Mouse (Mus musculus) granulocyte monocyte progenitor cell, adult 5-6 weeks (primary cell): ENCODE data around the gene Cpn1. TPM values are rescaled to one million over a fixed set of nuclear protein-coding genes. Genes with fewer than 3 reads are reported as not detected.
A peak's percentile ranks its signal among the peaks of the same experiment; 100 is the strongest.

Experiments used
- ATAC-seq: replicated peaks from 2 replicates; pipeline ENCODE4 v1.8.0; 2016; ENCODE audit warnings: mild to moderate bottlenecking, moderate TSS enrichment, inconsistent platforms; ENCODE audit not compliant: poor library complexity, severe bottlenecking
- total RNA-seq, 2 experiments: library from RNA; stranded (forward) in 1 of 2; stranded (reverse) in 1 of 2; fragments of 200-712, 200-1000 nt in 1 of 2; fragments of >200 nt in 1 of 2; fragmentation: Nextera tagmentation in 1 of 2; gene quantifications; 2 replicates each; pipeline ENCODE4 v1.2.3; 2014 to 2017

Gene Cpn1
- total RNA-seq, 2 experiments from 2014 or later, result not detected

DNA sequence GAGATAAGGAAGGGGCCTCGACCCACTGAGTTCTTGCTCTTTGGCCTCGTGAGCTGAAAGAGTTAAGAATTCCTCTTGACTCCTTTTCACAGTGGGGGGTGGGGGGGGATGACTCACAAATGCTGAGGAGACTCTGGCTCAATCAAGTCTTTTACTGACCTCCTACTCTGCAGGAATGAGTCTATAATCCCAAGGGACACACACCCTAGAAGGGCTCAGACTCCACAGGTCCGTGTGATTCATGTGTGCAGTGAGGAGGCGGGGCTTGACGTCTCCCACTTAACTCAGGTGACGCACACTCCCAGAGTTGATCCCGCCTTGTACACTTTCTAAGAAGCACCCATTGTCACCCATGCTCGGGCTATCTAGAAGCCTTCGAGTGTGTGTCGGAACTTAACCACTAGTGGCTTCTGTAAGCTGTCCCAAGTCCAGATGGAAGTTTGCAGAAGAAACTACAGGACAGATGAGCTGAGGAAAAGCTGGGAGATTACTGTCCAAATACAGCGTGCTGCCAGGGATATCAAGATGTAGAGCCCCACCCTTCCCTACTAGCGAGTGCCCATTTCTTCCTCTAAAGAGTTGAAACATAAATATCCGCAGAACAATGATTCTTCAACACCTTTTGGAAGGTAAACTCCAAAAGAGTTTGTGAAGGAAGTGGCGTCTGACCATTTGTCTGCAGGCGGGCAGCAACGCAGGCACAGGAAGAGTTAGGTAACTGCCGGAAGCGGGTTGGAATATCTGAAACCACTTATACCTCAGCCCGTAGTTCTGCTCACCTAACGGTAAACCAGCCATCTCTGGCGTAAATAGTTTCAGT, 69.6 kb downstream of the Cpn1 start:
- ATAC-seq, result peak; percentile 63

DNA sequence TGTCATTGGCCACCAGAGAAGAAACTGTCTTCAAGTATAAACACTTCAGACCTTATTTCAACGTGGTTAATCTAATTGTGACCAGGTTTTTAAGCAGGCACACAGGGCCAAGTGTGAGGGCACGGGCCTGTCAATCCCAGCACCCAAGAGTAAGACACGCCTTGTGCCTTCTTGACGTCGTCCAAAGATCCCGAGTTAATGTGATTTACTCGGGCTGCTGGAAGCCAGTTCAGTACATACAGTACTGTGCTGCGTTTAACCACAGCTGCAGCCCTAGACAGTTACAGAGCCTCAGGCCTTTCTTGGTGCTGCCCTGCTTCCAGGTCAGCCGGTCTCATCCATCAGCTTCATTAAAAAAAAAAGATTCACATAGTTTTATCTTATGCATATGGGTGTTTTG, 70.9 kb downstream of the Cpn1 start:
- no peak for ATAC-seq

DNA sequence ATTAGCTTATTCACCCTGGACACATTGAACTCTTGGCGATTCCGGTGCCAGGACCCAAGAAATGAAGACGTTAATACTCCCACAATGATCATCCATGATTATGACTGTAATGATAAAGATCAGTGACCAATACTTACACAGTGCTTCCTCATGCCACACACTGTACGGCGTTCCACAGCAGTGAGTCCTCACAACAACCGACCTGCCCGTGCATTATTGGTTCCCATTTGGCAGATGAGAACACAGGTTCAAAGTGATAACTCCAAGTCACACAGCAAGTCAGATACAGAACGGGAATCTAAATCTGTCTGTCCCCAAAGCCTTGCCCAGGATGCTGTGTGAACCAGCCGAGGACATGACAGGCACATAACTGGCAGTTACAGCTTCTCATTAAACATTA, 71.4 kb downstream of the Cpn1 start:
- no peak for ATAC-seq

DNA sequence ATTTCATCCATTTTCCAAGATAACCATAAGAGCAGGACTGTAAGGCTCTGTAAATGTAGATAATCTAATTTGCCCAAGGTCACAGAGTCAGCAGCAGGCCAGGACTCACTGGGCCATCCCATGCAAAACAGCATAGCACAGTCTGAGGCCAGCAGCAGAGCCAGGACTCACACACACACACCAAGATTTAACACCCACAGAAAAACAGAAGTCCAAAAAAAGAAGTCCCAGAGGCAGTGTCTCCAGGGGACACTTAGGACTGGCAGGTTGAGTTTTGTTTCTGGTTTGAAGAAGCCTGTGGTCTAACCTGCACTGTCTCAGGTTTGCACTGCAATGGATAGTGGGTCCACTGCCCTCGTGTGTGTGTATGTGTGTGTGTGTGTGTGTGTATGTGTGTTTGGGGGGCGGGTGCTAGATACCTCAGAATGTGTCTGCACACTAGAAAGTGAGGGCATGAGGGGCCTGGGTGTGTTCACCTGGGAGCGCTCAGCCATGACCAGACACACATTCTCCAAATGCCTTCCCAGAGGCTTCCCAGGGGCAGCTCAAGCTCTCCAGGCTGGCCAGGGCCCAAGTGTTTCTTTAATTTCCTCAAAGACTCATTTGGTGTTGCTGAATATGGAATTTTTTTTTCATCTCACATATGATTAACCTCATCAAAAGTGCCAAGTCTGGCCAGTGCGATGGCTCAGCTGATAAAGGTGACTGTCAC, 73.4 kb downstream of the Cpn1 start:
- no peak for ATAC-seq

DNA sequence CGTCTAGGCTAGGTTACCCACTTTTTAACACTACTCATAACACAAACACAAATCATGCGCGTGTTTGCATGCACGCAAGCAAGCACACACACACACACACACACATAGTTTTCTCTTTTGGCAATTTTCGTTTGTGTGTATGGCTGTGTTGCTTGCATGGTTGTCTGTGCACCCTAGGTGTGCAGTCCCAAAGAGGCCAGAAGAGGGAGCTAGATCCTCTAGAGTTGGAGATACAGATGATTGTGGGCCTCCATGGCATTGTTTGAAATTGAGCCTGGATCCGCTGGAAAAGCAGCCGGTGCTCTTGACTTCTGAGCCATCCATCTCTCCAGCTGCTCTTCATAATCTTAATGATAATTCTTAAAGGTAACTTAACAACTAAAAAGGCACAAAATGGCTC, 79.9 kb downstream of the Cpn1 start:
- ATAC-seq, result no peak

Other genes with a start within 250 kb of the Cpn1 start
- gene Cutc, start 233.6 kb downstream of the Cpn1 start, total RNA-seq (2014; fragmentation: Nextera tagmentation), result 29.7 and 33.8 TPM in 2 replicates
- 22.3 and 46.1 TPM in 2 replicates for gene Cutc, start 233.6 kb downstream of the Cpn1 start, total RNA-seq (2017)
- gene Cox15, start 233.6 kb downstream of the Cpn1 start, total RNA-seq (2014; fragmentation: Nextera tagmentation), result 9.6 and 12.8 TPM in 2 replicates
- 14.7 and 17.1 TPM in 2 replicates for gene Cox15, start 233.6 kb downstream of the Cpn1 start, total RNA-seq (2017)
- 3.2 and 7.3 TPM in 2 replicates for gene Abcc2, start 204.4 kb downstream of the Cpn1 start, total RNA-seq (2014; fragmentation: Nextera tagmentation)
- gene Abcc2, start 204.4 kb downstream of the Cpn1 start, total RNA-seq (2017), result 5.3 and 6.7 TPM in 2 replicates
- 10.5 and 11.9 TPM in 2 replicates for gene Dnmbp, start 46.4 kb downstream of the Cpn1 start, total RNA-seq (2014; fragmentation: Nextera tagmentation)
- 7.4 and 8.3 TPM in 2 replicates for gene Dnmbp, start 46.4 kb downstream of the Cpn1 start, total RNA-seq (2017)
- gene Cyp2c23, start 42.7 kb upstream of the Cpn1 start, total RNA-seq (2014; fragmentation: Nextera tagmentation), result not detected in 2 replicates
- not detected in 2 replicates for gene Cyp2c23, start 42.7 kb upstream of the Cpn1 start, total RNA-seq (2017)
- gene Erlin1, start 83.2 kb upstream of the Cpn1 start, total RNA-seq (2014; fragmentation: Nextera tagmentation), result 73.4 and 78.4 TPM in 2 replicates
- gene Erlin1, start 83.2 kb upstream of the Cpn1 start, total RNA-seq (2017), result 51.1 and 56.5 TPM in 2 replicates
- gene Chuk, start 120.9 kb upstream of the Cpn1 start, total RNA-seq (2014; fragmentation: Nextera tagmentation), result 45.7 and 60.9 TPM in 2 replicates
- 69.8 and 71.6 TPM in 2 replicates for gene Chuk, start 120.9 kb upstream of the Cpn1 start, total RNA-seq (2017)
- 27.7 and 44.9 TPM in 2 replicates for gene Cwf19l1, start 149.3 kb upstream of the Cpn1 start, total RNA-seq (2014; fragmentation: Nextera tagmentation)
- gene Cwf19l1, start 149.3 kb upstream of the Cpn1 start, total RNA-seq (2017), result 19.3 and 26.3 TPM in 2 replicates
- 143 and 186 TPM in 2 replicates for gene Bloc1s2, start 159.9 kb upstream of the Cpn1 start, total RNA-seq (2014; fragmentation: Nextera tagmentation)
- 70.7 and 91.4 TPM in 2 replicates for gene Bloc1s2, start 159.9 kb upstream of the Cpn1 start, total RNA-seq (2017)
- not detected in 2 replicates for gene Pkd2l1, start 205.9 kb upstream of the Cpn1 start, total RNA-seq (2014; fragmentation: Nextera tagmentation)
- gene Pkd2l1, start 205.9 kb upstream of the Cpn1 start, total RNA-seq (2017), result not detected in 2 replicates
- gene Scd3, start 216.7 kb upstream of the Cpn1 start, total RNA-seq (2014; fragmentation: Nextera tagmentation), result not detected in 2 replicates
- gene Scd3, start 216.7 kb upstream of the Cpn1 start, total RNA-seq (2017), result not detected in 2 replicates